Mouse (Mus musculus) lung, postnatal 0 days (tissue): ENCODE data around the gene Gpr180. TPM values are rescaled to one million over a fixed set of nuclear protein-coding genes. Genes with fewer than 3 reads are reported as not detected.

Experiments used
- ATAC-seq: fragments of 200-750 bp; cut with Nextera tagmentation; 2 replicates; pipeline ENCODE4 v1.8.0; 2017; ENCODE audit warnings: moderate library complexity
- DNase-seq: peaks from one replicate; pipeline ENCODE4 v3.0.0-alpha.2; 2016; ENCODE audit warnings: low spot score
- H3K27ac ChIP-seq: fragments of 300-500 bp; sonication (generic); 2 replicates; pipeline ENCODE4 v1.5.1; 2014; ENCODE audit warnings: antibody characterized with exemption, mild to moderate bottlenecking, low read length, mixed read lengths
- H3K27me3 ChIP-seq: fragments of 300-500 bp; sonication (generic); replicated peaks from 2 replicates; pipeline ENCODE4 v1.6.1; 2014; ENCODE audit warnings: low read length, mixed read lengths; ENCODE audit not compliant: insufficient read depth
- H3K36me3 ChIP-seq: fragments of 300-500 bp; sonication (generic); 2 replicates; pipeline ENCODE4 v1.6.1; 2014; ENCODE audit warnings: low read length, mixed read lengths; ENCODE audit not compliant: insufficient read depth
- H3K4me1 ChIP-seq: fragments of 300-500 bp; sonication (generic); 2 replicates; pipeline ENCODE4 v1.6.1; 2014; ENCODE audit warnings: antibody characterized with exemption, low read depth, low read length, mixed read lengths; ENCODE audit not compliant: insufficient read depth
- H3K4me2 ChIP-seq: fragments of 300-500 bp; sonication (generic); replicated peaks from 2 replicates; pipeline ENCODE4 v1.6.1; 2014; ENCODE audit warnings: low read depth, mild to moderate bottlenecking, low read length, moderate library complexity, mixed read lengths
- H3K4me3 ChIP-seq: fragments of 300-500 bp; sonication (generic); 2 replicates; pipeline ENCODE4 v1.5.1; 2014; ENCODE audit warnings: low read depth, low read length
- H3K9ac ChIP-seq: fragments of 300-500 bp; sonication (generic); replicated peaks from 2 replicates; pipeline ENCODE4 v1.6.1; 2014; ENCODE audit warnings: low read depth, mild to moderate bottlenecking
- H3K9me3 ChIP-seq: fragments of 300-500 bp; sonication (generic); 2 replicates; pipeline ENCODE4 v1.6.1; 2016; ENCODE audit warnings: low read length, mixed read lengths
- CTCF ChIP-seq: IDR thresholded peaks from 2 replicates; pipeline ENCODE4 v1.5.1; 2016; ENCODE audit warnings: antibody characterized with exemption, mild to moderate bottlenecking
- EP300 ChIP-seq: IDR thresholded peaks from 2 replicates; pipeline ENCODE4 v1.6.1; 2016; ENCODE audit warnings: antibody characterized with exemption, mild to moderate bottlenecking, control low read depth
- WGBS: fragments of 180-500 bp; shearing (Covaris S2); extraction: QIAGEN DNeasy Blood & Tissue Kit; methylation state at CpG from one replicate; pipeline ENCODE4 v1.1.7; 2014; 5-methylcytosine and 5-hydroxymethylcytosine counted together
- polyA plus RNA-seq: library from polyadenylated mRNA; unstranded; fragments of >200 nt; fragmentation: Nextera tagmentation; extraction: Ambion mirVana; gene quantifications from 2 replicates; pipeline ENCODE4 v1.2.1, GENCODE M21; 2015

Gene Gpr180
- polyA plus RNA-seq, 1 experiment from 2014 or later: 50.9 TPM

DNA sequence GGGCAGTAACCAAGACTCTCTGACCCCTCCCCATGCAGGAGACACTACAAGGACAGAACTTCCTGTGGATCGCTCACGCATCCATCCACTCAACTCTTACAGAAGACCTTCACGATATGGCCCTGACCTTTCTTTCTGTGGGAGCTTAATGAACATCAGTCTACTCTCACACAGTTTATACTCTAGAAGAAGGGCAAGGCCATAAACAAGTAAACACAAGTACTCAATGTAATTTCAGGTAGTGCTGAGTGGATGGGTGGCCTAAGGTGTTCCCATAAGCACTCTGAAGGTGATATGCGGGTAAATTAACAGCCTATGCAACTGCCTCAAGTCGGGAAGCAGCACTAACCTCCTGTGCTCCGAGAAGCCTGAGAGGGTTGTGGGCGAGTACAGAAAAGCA is 5.5 kb upstream of the Gpr180 start:
- no peak for TF ChIP-seq EP300
- TF ChIP-seq CTCF: no peak

DNA sequence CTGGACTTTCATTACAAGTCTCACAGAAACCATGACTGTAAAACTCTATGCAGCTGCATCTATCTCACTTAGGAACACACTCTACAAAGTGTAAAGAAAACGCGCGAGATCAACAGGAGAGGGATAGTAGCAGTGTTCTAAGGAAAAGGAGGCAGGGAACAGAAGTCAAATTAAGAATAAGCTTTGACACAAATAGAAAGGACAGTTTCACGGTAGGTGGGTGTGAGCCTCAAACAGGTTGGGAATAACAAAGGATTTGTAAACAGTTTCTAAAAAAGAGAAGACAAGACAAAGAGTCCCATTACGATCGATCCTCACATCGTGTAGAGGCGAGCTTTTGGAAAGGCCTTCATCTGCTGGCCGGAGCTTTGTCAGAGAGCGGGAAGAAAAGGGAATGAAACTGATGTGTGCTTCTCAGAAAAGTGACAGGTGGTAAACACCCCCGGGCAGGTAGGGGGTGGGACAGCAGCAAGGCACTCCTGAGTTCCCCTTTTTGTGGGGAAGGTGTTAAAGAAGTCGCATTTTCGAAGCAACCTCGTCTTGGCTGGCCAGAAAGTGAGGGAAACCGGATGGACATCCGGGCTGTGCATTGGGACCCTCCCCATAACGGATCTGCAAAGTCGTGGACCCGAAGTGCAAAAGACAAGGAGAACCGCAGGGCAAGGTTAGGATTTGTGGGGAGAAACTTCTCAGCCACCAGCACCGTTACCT is 4.9 kb upstream of the Gpr180 start:
- Histone ChIP-seq H3K27me3 (no peaks in the 10 kb centered on the region), H3K4me1 (peaks cover 12% of the 10 kb centered on the region; the same call in 1 of the 2 replicates), H3K9ac (peak overlapping the region; percentile 69), H3K4me3 (peak overlapping the region; percentile 78), H3K9me3 (no peaks in the 10 kb centered on the region), H3K4me2 (peak overlapping the region; percentile 97), H3K36me3 (peaks cover 5% of the 10 kb centered on the region; the same call in 1 of the 2 replicates), H3K27ac (no peak overlapping the region; the same call in 1 of the 2 replicates)
- WGBS: 10% methylated on average over 21 of the region's 21 CpGs
- DNase-seq (no peak), ATAC-seq (no peak)
- no peak for TF ChIP-seq CTCF
- TF ChIP-seq EP300: no peak

More for the DNA sequence above, 5.5 kb upstream of the Gpr180 start:
- H3K36me3 ChIP-seq: peaks cover 9% of the 10 kb centered on the region; the same call in 1 of the 2 replicates
- H3K4me1 ChIP-seq: peaks cover 11% of the 10 kb centered on the region; the same call in 1 of the 2 replicates
- peak overlapping the region; percentile 97 for H3K4me2 ChIP-seq
- no peak overlapping the region for H3K9ac ChIP-seq
- ATAC-seq (no peak), DNase-seq (no peak)
- H3K9me3 ChIP-seq: no peaks in the 10 kb centered on the region
- WGBS: 70% methylated on average over 7 of the region's 7 CpGs
- H3K27ac ChIP-seq: no peak overlapping the region
- H3K4me3 ChIP-seq: 0 out of 2 replicates have a peak overlapping the region, but pooled peaks have one; percentile 78
- no peaks in the 10 kb centered on the region for H3K27me3 ChIP-seq

GRCm38 (mm10) chr14:118132642-118132977 is 4.3 kb upstream of the Gpr180 start, which contains the start of gene Tgds:
Tgds (minus strand) TSS chr14:118132755.
- WGBS: under 1% methylated on average over 28 of the region's 28 CpGs
- Histone ChIP-seq H3K4me2 (peak within 1 kb of the TSS; percentile 97), H3K9ac (peak within 1 kb of the TSS; percentile 69), H3K4me1 (peaks cover 12% of the 10 kb centered on the region; the same call in 1 of the 2 replicates), H3K4me3 (peak within 1 kb of the TSS; percentile 78), H3K27ac (no peak within 1 kb of the TSS; the same call in 1 of the 2 replicates), H3K36me3 (peaks cover under 1% of the 10 kb centered on the region; the same call in 1 of the 2 replicates), H3K9me3 (no peaks in the 10 kb centered on the region), H3K27me3 (no peaks in the 10 kb centered on the region)
- no peak for TF ChIP-seq CTCF
- DNase-seq (peak; percentile 99), ATAC-seq (peak; percentile 73)

- H3K4me1 ChIP-seq: peaks cover 13% of the 10 kb centered on the region; the same call in 1 of the 2 replicates
- H3K9me3 ChIP-seq: no peaks in the 10 kb centered on the region
- peak overlapping the region; percentile 76 for H3K4me2 ChIP-seq
- DNase-seq (peak; percentile 59), ATAC-seq (peak; percentile 9)
- peak overlapping the region; percentile 68 for H3K27ac ChIP-seq
- H3K9ac ChIP-seq: peak overlapping the region; percentile 79
- WGBS: under 1% methylated on average over 13 of the region's 13 CpGs
- H3K27me3 ChIP-seq: no peaks in the 10 kb centered on the region
- TF ChIP-seq CTCF: no peak
- TF ChIP-seq EP300: no peak
- H3K36me3 ChIP-seq: peaks cover 9% of the 10 kb centered on the region; the same call in 1 of the 2 replicates
- peak overlapping the region; percentile 73 for H3K4me3 ChIP-seq
Measured at GRCm38 (mm10) chr14:118137487-118137886, 529 bp downstream of the Gpr180 start.

DNA sequence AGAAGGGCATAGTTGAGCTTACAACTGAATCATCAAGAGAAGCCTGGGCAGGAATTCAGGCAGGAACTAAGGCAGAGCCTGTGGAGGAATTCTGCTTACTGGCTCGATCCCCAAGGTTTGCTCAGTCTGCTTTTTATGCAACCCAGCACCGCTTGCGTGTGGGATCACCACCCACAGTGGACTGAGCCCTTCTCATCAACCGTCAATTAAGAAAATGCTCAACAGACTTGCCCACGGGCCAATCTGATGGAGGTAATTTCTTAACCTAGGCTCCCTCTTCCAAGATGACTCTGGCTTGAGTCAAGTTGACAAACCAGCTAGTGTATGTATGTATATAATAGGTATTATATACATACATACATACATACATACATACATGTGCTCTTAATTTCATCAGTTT is 5.3 kb downstream of the Gpr180 start:
- Histone ChIP-seq H3K9ac (no peak overlapping the region), H3K4me1 (0 out of 2 replicates have a peak, but pooled peaks cover 9% of the 10 kb centered on the region), H3K4me2 (no peak overlapping the region), H3K27me3 (no peaks in the 10 kb centered on the region), H3K4me3 (no peak overlapping the region), H3K9me3 (no peaks in the 10 kb centered on the region), H3K27ac (no peak overlapping the region), H3K36me3 (peaks cover 9% of the 10 kb centered on the region; the same call in 1 of the 2 replicates)
- ATAC-seq (no peak), DNase-seq (no peak)
- TF ChIP-seq CTCF (no peak), EP300 (no peak)
- 95% methylated on average over 5 of the region's 5 CpGs for WGBS

DNA sequence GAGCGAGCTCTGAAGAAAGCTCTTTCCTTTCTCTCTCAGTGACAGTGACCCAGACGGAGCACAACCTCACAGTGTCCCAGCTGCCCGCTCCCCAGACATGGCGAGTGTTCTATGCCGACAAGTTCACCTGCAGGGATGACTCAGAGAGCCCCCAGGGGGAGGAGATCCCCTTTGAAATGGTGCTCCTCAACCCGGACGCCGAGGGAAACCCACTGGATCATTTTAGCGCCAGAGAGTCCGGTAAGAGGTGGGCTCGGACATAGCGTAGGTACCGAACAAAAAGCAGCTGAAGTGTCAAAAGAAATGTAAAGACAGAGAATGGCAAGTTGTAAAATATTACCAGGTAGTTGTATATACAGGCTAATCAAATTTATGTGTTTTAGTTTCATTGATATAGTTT is 11.1 kb downstream of the Gpr180 start:
- no peaks in the 10 kb centered on the region for H3K4me1 ChIP-seq
- no peaks in the 10 kb centered on the region for H3K27me3 ChIP-seq
- TF ChIP-seq CTCF (no peak), EP300 (no peak)
- DNase-seq (no peak), ATAC-seq (no peak)
- no peak overlapping the region for H3K4me2 ChIP-seq
- H3K4me3 ChIP-seq: no peak overlapping the region
- H3K27ac ChIP-seq: no peak overlapping the region
- no peaks in the 10 kb centered on the region for H3K36me3 ChIP-seq
- no peak overlapping the region for H3K9ac ChIP-seq
- 93% methylated on average over 13 of the region's 13 CpGs for WGBS
- H3K9me3 ChIP-seq: no peaks in the 10 kb centered on the region
